Mouse (Mus musculus) ovary, postnatal 14 days (tissue): ENCODE data around the gene C2.

Experiments used
- DNase-seq: peaks from one replicate; pipeline ENCODE4 v3.0.0; 2022; ENCODE audit warnings: low spot score

C2 gene

DNA sequence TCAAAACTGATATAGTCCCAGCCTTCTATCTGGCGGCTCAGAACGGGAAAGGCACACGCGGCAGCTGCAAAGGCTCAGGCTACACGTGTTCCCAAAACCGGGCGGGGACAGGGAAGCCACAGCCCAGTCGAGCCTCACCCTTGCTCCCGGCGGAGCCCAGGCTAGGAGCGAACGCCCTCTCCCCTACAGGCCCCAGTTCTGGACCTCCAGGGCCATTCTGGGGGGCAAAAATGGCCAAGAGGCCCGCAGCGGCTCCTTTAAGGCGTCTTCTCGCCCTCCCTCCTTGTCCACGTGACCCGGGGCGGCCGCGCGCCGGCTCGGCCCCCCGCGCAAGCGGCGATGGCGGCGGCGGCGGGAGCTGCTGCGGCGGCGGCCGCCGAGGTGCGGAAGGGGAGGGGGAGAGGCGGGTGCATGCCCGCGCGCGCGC, at the start of gene C2, which contains the start of gene Ehmt2:
Gene C2 (minus strand): TSS at position 106 of the 427 bp plus-strand sequence.
Gene Ehmt2 (plus strand): TSS at position 310 of the 427 bp plus-strand sequence.
- DNase-seq, result peak; percentile 75

GRCm38 (mm10) chr17:34947606-34948005, 49.5 kb upstream of the C2 start:
- DNase-seq, result no peak

DNA sequence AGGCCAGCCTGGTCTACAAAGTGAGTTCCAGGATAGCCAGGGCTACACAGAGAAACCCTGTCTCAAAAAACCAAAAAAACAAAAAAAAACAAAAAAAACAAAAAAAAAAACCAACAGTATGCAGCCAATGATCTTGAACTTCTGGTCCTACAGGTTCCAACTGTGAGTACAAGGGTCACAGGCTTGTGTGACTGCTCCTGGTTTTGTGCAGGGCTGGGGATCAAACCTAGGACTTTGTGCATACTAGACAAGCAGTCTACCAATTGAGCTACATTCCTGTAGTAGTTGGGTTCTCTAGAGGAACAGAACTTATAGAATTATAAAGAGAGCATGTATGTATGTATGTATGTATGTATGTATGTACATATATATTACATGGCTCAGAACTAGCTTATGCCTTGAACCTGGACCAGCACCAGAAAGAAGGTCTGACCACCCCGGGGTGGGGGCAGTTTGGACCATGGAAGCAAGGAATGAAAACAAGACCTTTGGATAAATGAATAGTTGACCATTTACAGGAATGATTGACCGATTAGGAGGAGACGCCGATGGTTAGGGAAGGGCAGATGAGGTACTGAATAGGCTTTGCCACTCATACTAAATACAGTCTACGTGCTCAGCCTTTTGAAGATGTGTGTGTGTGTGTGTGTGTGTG, 48.5 kb upstream of the C2 start:
- DNase-seq, result no peak

GRCm38 (mm10) chr17:34944362-34944761, 46.3 kb upstream of the C2 start:
- DNase-seq, result no peak

GRCm38 (mm10) chr17:34943128-34943815, 45.2 kb upstream of the C2 start:
- no peak for DNase-seq

DNA sequence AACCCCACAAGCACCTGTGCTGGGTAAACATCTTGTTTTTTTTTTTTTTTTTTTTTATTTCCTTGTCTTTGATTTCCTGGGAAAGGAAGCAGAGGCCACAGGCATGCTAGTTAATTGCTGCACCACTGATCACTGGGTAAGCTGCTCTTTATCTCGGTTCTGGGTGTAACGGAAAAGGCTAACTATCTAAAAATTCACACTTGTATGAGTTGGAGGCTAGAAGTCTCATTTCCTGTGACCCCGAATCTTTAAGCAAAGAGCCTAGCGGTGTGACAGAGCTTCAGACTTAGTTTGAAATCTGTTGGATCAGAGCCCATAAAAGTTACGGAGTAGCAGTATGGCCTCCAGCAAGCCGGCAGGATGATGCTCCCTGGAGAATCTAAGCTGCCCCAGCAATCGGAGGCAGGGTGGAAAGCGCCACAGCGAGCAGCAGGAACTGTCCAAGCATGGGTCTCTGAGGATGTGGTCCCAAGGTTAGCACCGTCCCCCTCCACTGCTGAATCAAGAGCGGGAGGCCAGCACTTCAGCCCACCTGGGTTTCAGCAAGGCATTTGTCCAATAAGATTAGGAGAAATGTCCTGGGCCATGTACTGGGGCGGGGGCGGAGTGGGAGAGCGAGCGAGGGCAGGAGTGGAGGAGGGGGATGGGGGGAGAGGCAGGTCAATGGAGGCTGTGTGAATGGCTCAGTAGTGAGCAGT, 43.4 kb upstream of the C2 start:
- DNase-seq, result no peak

DNA sequence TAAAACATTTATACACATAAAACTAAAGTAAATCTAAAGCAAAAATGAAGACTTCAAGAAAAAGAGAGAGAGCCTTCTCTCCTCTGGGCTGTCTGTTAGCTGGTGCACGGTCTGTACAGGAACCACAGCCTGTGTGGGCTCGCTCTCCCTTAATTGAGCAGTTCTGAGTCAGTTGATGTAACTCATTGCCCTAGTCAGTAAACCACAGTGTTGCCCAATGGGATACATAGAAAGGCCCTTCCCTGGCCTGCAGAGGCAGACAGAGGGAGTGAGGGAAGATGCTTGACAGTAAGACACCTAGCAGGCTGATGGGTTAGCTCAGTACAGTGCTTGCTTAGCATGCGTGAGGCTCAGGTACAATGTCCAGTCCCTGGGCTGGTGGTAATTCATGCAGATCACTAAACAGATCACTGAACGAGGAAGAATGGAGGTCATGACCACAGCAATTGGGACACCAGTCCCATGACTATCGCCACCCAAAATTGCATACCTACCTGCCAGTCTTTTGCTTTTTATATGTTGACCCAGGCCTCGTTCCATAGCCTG, 40.0 kb upstream of the C2 start:
- no peak for DNase-seq

- no peak for DNase-seq
Observed at GRCm38 (mm10) chr17:34934830-34935229, 36.8 kb upstream of the C2 start.

DNA sequence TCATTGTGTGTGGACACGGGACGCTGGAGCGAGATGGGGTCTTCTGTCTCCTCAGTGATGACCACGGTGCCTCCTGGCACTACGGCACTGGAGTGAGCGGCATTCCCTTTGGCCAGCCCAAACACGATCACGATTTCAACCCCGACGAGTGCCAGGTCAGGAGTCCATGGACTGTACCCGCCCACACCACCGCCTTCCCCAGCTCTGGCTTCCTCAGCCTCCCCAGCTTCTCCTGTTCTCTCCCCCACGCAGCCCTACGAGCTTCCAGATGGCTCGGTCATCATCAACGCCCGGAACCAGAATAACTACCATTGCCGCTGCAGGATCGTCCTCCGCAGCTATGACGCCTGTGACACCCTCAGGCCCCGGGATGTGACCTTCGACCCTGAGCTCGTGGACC, 36.0 kb upstream of the C2 start:
- no peak for DNase-seq

DNA sequence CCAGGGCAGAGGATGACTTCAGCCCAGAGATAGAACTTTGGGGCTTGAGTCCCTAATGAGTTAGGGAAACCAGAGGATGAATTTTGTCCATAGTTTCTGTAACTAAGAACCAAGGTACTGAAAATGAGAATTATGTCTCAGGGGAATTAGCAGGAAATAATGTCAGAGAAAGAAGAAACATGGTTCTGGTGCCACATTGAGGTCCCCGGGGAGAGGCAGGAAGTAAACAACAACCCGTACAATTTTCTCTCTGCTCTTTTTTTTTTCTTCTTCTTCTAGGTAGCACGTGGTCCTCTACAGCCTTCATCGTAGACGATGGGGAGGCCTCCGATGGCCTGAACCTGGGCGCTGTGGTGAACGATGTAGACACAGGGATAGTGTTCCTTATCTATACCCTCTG, 34.2 kb upstream of the C2 start:
- no peak for DNase-seq

- DNase-seq, result no peak
Observed at GRCm38 (mm10) chr17:34931735-34932098, 33.7 kb upstream of the C2 start.

- peak; percentile 96 for DNase-seq
Observed at GRCm38 (mm10) chr17:34931061-34931734, 33.1 kb upstream of the C2 start, which contains the start of gene Neu1. Gene Neu1 (plus strand): TSS chr17:34931253.

DNA sequence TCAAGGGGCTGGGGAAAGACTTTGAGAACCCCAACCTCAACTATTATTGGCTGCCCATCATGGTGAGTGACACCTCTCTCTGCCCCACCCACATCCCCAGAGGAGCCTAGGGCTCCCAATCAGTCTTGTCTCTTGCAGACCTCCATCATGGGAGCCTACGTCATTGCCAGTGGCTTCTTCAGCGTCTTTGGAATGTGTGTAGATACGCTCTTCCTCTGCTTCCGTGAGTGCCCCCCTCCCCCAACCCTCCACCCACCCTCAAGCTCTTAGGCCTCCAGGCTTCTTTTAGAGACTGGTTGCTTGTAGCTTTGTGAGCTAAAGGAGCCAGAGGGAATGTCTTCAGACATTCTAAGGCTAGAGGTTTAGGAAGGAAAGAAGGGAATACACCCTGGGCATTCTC, 30.8 kb upstream of the C2 start:
- no peak for DNase-seq

- no peak for DNase-seq
Observed at GRCm38 (mm10) chr17:34927306-34928019, 29.4 kb upstream of the C2 start.

- no peak for DNase-seq
Observed at GRCm38 (mm10) chr17:34924258-34924657, 26.2 kb upstream of the C2 start.

GRCm38 (mm10) chr17:34922939-34923338, 24.9 kb upstream of the C2 start:
- no peak for DNase-seq

DNA sequence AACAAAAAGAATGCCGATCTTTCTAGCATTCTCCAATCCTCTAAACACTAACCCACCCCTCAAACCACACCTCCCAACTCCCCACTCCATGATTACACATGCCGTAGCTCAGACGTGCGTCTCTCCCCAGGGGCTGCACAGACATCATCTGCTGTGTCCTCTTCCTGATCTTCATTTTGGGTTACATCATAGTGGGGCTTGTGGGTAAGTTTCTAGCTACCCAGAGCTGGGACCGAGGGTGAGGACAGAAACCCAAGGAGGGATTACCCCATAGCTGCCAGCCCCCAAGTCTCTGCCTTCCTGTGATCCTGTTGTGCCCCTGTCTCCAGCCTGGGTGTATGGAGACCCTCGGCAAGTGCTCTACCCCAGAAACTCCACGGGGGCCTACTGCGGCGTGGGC, 19.1 kb upstream of the C2 start:
- DNase-seq, result no peak

DNA sequence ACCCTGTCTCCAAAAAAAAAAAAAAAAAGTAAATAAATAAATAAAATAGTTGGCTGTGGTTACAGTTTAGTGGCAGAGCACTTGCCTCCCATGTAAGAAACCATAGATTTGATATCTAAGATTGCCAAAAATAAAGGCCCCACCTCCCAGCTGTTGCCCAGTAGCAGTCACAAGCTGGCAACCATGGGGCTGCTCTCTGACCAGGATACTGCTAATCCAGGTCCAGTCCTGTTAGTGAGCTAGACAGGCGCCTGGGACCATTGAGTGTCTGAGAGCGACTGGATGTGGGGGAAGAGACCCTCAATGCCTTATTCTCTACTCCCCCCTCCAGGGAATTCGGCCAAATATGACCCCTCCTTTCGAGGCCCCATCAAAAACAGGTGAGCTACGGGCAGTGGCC, 18.3 kb upstream of the C2 start:
- DNase-seq, result no peak

DNA sequence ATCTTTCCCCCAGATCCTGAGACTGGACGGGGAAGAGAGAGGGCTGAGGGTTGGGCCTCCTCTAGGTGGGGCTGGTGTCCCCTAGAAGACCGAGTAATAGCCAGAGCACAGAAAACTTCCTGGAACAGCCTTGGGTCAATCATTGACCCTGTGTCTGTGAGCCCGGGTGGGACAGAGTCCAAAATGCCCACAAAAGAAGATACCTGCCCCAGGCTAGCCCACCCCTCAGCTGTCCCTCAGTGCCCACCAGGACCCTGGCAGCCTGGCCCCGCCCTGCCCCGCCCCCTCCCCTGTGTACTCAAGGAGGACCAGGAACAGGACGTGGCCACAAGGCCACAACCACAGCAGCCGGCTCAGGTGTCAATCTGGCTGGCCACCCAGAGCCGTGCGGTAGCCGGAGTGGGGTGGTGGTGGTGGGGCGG, 17.4 kb upstream of the C2 start:
- DNase-seq, result no peak

- DNase-seq, result no peak
Observed at GRCm38 (mm10) chr17:34913930-34914665, 16.0 kb upstream of the C2 start, which contains the start of gene Slc44a4. Gene Slc44a4 (plus strand): TSS chr17:34914466.

DNA sequence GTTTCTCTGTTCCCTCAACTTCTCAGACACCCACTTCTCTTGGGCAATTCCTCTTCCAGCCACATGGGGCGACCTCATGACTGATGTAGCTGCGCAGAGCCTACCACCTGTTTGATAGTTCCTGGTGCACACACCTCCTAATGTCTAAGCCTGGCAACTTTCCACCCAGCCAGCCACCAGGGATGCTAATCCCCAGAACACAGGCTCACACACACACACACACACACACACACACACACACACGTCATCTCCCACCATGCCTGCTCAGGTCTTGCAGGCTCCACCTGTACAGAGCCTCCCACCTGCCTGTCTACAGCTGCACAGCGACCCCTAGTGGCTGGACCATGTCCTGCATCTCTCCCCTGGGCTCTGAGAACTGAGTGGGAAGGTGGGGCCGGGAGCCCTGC, 13.9 kb upstream of the C2 start:
- DNase-seq, result peak; percentile 82
